ENCODE assay signal across 7 mouse cellular contexts in the genomic region with DNA sequence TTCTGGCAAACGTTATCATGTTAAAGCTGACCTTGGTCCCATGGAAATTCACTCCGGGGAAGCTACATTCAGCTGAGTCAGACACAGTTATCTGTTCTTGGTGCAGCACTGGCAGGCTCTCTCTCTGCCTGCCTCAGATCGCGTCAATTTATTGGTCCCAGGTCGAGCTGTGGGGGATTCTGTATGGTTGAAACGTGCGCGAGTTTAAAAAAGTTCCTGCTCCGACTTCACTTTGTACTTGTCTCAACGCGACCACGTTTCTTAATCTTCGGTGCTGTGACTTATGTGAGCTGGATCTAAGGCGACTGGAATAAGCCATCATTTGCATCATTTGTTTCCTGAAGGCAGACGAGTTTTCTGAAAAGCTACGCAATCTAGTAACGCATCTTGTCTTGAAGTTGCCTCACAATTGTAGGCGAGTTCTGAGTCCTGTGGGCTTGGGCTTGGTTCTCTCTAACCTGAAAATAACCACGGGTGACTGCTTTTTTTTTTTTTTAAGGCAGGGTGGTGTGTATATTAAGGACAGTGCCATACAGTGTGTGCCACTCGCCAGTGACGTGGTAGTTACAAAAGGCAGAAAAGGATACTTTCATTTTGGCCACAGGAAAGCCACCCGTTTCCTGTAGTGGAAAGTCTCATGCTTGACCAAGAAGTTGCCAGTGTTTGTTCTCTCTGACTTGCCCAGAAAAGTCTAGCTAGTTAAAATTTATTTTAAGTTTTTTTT. TPM values are rescaled to one million over a fixed set of nuclear protein-coding genes. Genes with fewer than 3 reads are reported as not detected.
A peak's percentile ranks its signal among the peaks of the same experiment; 100 is the strongest.
DNase-seq lines count a peak whose midpoint lies in the region; ATAC-seq and TF ChIP-seq lines count a peak whose summit lies in the region.

No protein-coding gene starts in this region.

- 6% methylated on average over 22 of the region's 22 CpGs for WGBS in spleen, adult 2 months
- 77% methylated on average over 22 of the region's 22 CpGs for WGBS in cerebellum, adult 2 months

- peak; percentile 1; the same call in 1 of the 2 replicates for TF ChIP-seq POLR2A in spleen, adult 2 months (IDR thresholded peaks at IDR 0.05; ENCODE audit: low read depth, low read length)
- no peak for TF ChIP-seq POLR2A in cerebellum, adult 2 months (IDR thresholded peaks at IDR 0.05; ENCODE audit: borderline replicate concordance, insufficient read depth, low read length)

- TF ChIP-seq CTCF in spleen, adult 2 months (IDR thresholded peaks at IDR 0.05; ENCODE audit: extremely low read depth, insufficient read depth, insufficient read length, insufficient replicate concordance): no peak
- no peak for TF ChIP-seq CTCF in cerebellum, adult 2 months (IDR thresholded peaks at IDR 0.05; ENCODE audit: borderline replicate concordance, insufficient read depth, low read depth, low read length)

- H3K4me3 ChIP-seq in spleen, adult 2 months (ENCODE audit: extremely low read depth, insufficient read depth, insufficient read length): peak overlapping the region; percentile 63
- no peak overlapping the region for H3K4me3 ChIP-seq in cerebellum, adult 2 months (replicated peaks; ENCODE audit: insufficient read depth, low read depth, low read length)

- ATAC-seq in common myeloid progenitor, adult 5-6 weeks (replicated peaks; ENCODE audit: low read depth, poor library complexity, severe bottlenecking): peak; percentile 79

- DNase-seq in spleen, adult 2 months (ENCODE audit: low read depth in 1 of 2, low spot score in 2 of 2): peak; percentile 28 to 52
- no peak for DNase-seq in spleen, postnatal 4 days (ENCODE audit: low spot score in 2 of 2)
- DNase-seq in kidney, postnatal 10 days: peak; percentile 42
- peak; percentile 76 for DNase-seq in splenic B cell, adult 2 months (ENCODE audit: low read depth, low spot score)
- DNase-seq in cerebellum, adult 11-12 months: no peak
- DNase-seq in cerebellum, adult 2 months: no peak

- H3K4me1 ChIP-seq in spleen, adult 2 months (ENCODE audit: control insufficient read depth, insufficient read depth, insufficient read length): peaks cover 2% of the 10 kb centered on the region; the same call in 1 of the 2 replicates
- no peaks in the 10 kb centered on the region for H3K4me1 ChIP-seq in cerebellum, adult 2 months (ENCODE audit: control insufficient read depth, insufficient read depth, low read length)

- peak overlapping the region; percentile 58 for H3K27ac ChIP-seq in spleen, adult 2 months (ENCODE audit: insufficient read depth, low read length)
- H3K27ac ChIP-seq in cerebellum, adult 2 months (ENCODE audit: insufficient read depth, low read length): no peak overlapping the region

- H3K27me3 ChIP-seq in spleen, adult 2 months (ENCODE audit: control insufficient read depth, insufficient read depth, low read length): no peaks in the 10 kb centered on the region
- H3K27me3 ChIP-seq in splenic B cell, adult 2 months (ENCODE audit: control insufficient read depth, insufficient read depth, low read length, poor library complexity, severe bottlenecking): no peaks in the 10 kb centered on the region
- no peaks in the 10 kb centered on the region for H3K27me3 ChIP-seq in cerebellum, adult 2 months (ENCODE audit: control insufficient read depth, insufficient read depth, low read length)

- no peaks in the 10 kb centered on the region for H3K36me3 ChIP-seq in spleen, adult 2 months (ENCODE audit: control insufficient read depth, insufficient read depth, low read length)
- no peaks in the 10 kb centered on the region for H3K36me3 ChIP-seq in splenic B cell, adult 2 months (ENCODE audit: control insufficient read depth, insufficient read depth, low read length, poor library complexity, severe bottlenecking)

RNA-seq across cellular contexts. Expression of gene Esr1, which starts 1.1 kb away (rescaled TPM):
- polyA plus RNA-seq in spleen, adult 2 months (2012; rRNA removed): 1.9 and 2.2 TPM in 2 replicates
- total RNA-seq in common myeloid progenitor, adult 5-6 weeks (2017): 6.0 and 11.3 TPM in 2 replicates
- polyA plus RNA-seq in cerebellum, adult 2 months (2012; rRNA removed): 0.52 and 0.54 TPM in 2 replicates

Comparison
In these comparisons a context has a peak if more than half of its experiments do, and no peak if none do; other contexts are left out.
1. DNase-seq: peak in spleen, adult 2 months (2 of 2), kidney, postnatal 10 days (single experiment) and splenic B cell, adult 2 months (single experiment); none in spleen, postnatal 4 days (0 of 2), cerebellum, adult 11-12 months (single experiment) and cerebellum, adult 2 months (0 of 2).